Mouse (Mus musculus) hematopoietic stem cell, adult 5-6 weeks (primary cell): ENCODE results near the gene Asic4. TPM values are rescaled to one million over a fixed set of nuclear protein-coding genes. Genes with fewer than 3 reads are reported as not detected.
A peak's percentile ranks its signal among the peaks of the same experiment; 100 is the strongest.

Source experiments
- ATAC-seq, 2 experiments: fragments of 125-278 bp in 1 of 2; replicated peaks in 1 of 2; 2 replicates each; pipeline ENCODE4 v1.8.0; 2016 to 2017; ENCODE audit warnings: inconsistent platforms in 2 of 2, mild to moderate bottlenecking in 2 of 2, moderate number of reproducible peaks in 2 of 2, low read depth in 1 of 2, moderate TSS enrichment in 1 of 2; ENCODE audit not compliant: low FRiP score in 2 of 2, poor library complexity in 2 of 2, severe bottlenecking in 2 of 2, insufficient read depth in 1 of 2, low TSS enrichment in 1 of 2
- total RNA-seq: library from RNA; stranded (forward); fragments of 172-1452, 232-1000 nt; gene quantifications from 2 replicates; pipeline ENCODE4 v1.2.3, GENCODE M21; 2017

Asic4 gene
- total RNA-seq, 1 experiment from 2014 or later = not detected

- ATAC-seq = no peak
Measured at GRCm38 (mm10) chr1:75480735-75481134, 30.5 kb downstream of the Asic4 start.

- peak in 1 of 2 experiments; percentile 22; a peak in 1 of 4 replicates for ATAC-seq
Measured at GRCm38 (mm10) chr1:75486561-75486960, 36.3 kb downstream of the Asic4 start.

GRCm38 (mm10) chr1:75487040-75487404, 36.8 kb downstream of the Asic4 start:
- ATAC-seq = no peak

- peak; percentile 44 for ATAC-seq
Measured at GRCm38 (mm10) chr1:75487405-75488161, 37.3 kb downstream of the Asic4 start.

GRCm38 (mm10) chr1:75490785-75491551, 40.7 kb downstream of the Asic4 start:
- no peak for ATAC-seq

GRCm38 (mm10) chr1:75492579-75493170, 42.4 kb downstream of the Asic4 start:
- ATAC-seq = no peak

- ATAC-seq = peak; percentile 44 to 53; a peak in 1 of 4 replicates
Measured at GRCm38 (mm10) chr1:75494878-75495548, 44.8 kb downstream of the Asic4 start.

- no peak for ATAC-seq
Measured at GRCm38 (mm10) chr1:75498897-75499296, 48.7 kb downstream of the Asic4 start.

GRCm38 (mm10) chr1:75499441-75499840, 49.2 kb downstream of the Asic4 start:
- no peak for ATAC-seq

GRCm38 (mm10) chr1:75501905-75502304, 51.7 kb downstream of the Asic4 start:
- no peak for ATAC-seq

GRCm38 (mm10) chr1:75502945-75503650, 52.9 kb downstream of the Asic4 start:
- ATAC-seq = no peak

- ATAC-seq = no peak
Measured at GRCm38 (mm10) chr1:75503651-75503980, 53.4 kb downstream of the Asic4 start.

GRCm38 (mm10) chr1:75504256-75505045, 54.2 kb downstream of the Asic4 start:
- ATAC-seq = no peak

- peak in 1 of 2 experiments; percentile 16; a peak in 2 of 4 replicates for ATAC-seq
Measured at GRCm38 (mm10) chr1:75505159-75505955, 55.1 kb downstream of the Asic4 start.

GRCm38 (mm10) chr1:75505956-75506831, 56.0 kb downstream of the Asic4 start, which contains the start of gene Obsl1:
Gene Obsl1 (minus strand): TSS chr1:75506452.
- ATAC-seq = 0 out of 4 replicates have a peak, but pooled peaks have one; percentile 7 to 13
